Mouse (Mus musculus) erythroblast, embryonic 14.5 days (primary cell): Measurements from ENCODE around the gene Txnrd3.

ENCODE experiments used
- GATA1 ChIP-seq: IDR thresholded peaks from 2 replicates; pipeline ENCODE4 v1.6.1; 2012; ENCODE audit warnings: low read length, inconsistent platforms, mixed read lengths
- TAL1 ChIP-seq: IDR thresholded peaks from 3 replicates; pipeline ENCODE4 v1.6.1; 2012; ENCODE audit warnings: low read length, inconsistent platforms, mixed read lengths

DNA sequence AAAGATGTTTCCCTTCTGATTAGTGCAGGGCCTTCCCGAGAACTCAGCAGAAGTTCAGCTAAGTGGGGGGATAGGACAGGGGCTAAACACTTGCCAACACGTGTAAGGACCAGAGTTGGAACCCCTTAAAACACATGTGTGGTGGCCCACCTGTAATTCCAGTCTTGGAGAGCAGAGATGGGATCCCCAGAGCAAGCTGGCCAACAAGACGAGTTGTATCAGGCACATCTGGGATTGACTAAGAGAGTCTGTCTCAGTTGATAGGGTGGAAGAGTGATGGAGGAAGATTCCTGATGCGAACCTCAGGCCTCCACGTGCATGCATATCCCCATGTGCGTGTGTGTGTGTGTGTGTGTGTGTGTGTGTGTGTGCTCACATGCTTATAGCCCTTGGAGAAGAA, 27.6 kb downstream of the Txnrd3 start:
- TF ChIP-seq GATA1 (no peak), TAL1 (no peak)
